Mouse (Mus musculus): ENCODE measurements around the gene Cldn34c3. TPM values are rescaled to one million over a fixed set of nuclear protein-coding genes. Genes with fewer than 3 reads are reported as not detected.

Gene Cldn34c3
- not detected in 2 replicates for polyA plus RNA-seq (2015; fragmentation: Nextera tagmentation; extraction: Ambion mirVana)

DNA sequence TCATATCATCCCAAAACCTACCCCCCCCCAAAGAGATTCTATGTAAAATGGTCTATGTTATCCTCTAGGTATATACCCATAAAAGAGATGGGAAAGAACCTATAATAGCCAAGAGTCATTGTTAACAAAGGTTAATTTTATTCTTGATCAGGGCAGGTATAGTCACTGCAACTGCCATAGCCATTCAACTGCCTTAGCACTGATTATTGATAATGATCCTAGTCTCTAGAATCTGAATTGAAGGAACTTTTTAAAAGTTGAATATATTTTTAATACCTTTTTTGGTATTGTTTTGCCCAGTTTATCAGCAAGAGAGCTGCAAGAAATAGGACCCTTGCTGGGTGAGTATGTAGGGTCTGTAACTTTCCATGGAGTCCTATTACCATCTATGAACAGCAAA is at the start of gene Cldn34c3:
Gene Cldn34c3, plus strand, starts transcription at position 301 of the 400 bp plus-strand sequence.

Other genes starting within 250 kb of the Cldn34c3 start
- gene Cldn34c2, start 212.0 kb upstream of the Cldn34c3 start, polyA plus RNA-seq (2015; fragmentation: Nextera tagmentation; extraction: Ambion mirVana): not detected in 2 replicates
- gene Gm17467, start 88.9 kb upstream of the Cldn34c3 start, polyA plus RNA-seq (2015; fragmentation: Nextera tagmentation; extraction: Ambion mirVana): not detected in 2 replicates

Data from skeletal muscle tissue, postnatal 0 days (tissue).